Mouse (Mus musculus) myocyte (in vitro differentiated cells): Measurements from ENCODE around the gene Unc79.

ENCODE experiments used
- CEBPB ChIP-seq: IDR thresholded peaks from 2 replicates; pipeline ENCODE4 v1.6.1; 2011; ENCODE audit warnings: mild to moderate bottlenecking, moderate library complexity; ENCODE audit not compliant: poor library complexity, insufficient read depth, severe bottlenecking
- E2F4 ChIP-seq: IDR thresholded peaks from one replicate; pipeline ENCODE4 v1.6.1; 2011; ENCODE audit warnings: mild to moderate bottlenecking, control low read depth, moderate library complexity; ENCODE audit not compliant: insufficient read depth
- MAX ChIP-seq: IDR thresholded peaks from one replicate; pipeline ENCODE4 v1.6.1; 2011; ENCODE audit warnings: low read depth, mild to moderate bottlenecking, control low read depth
- MYOD1 ChIP-seq, 3 experiments: IDR thresholded peaks; one replicate each; pipeline ENCODE4 v1.6.1; 2011; ENCODE audit warnings: control low read depth in 2 of 3, low read depth in 2 of 3, mild to moderate bottlenecking in 2 of 3, moderate library complexity in 1 of 3; ENCODE audit not compliant: insufficient read length in 2 of 3, control insufficient read depth in 1 of 3
- MYOG ChIP-seq, 3 experiments: IDR thresholded peaks; one replicate each; pipeline ENCODE4 v1.6.1; 2011; ENCODE audit warnings: control low read depth in 2 of 3, low read depth in 2 of 3, mild to moderate bottlenecking in 2 of 3; ENCODE audit not compliant: insufficient read length in 2 of 3, control insufficient read depth in 1 of 3, insufficient read depth in 1 of 3
- POLR2A ChIP-seq: IDR thresholded peaks from one replicate; pipeline ENCODE4 v1.6.1; 2011; ENCODE audit warnings: low read depth, mild to moderate bottlenecking, control low read depth, moderate library complexity; ENCODE audit not compliant: insufficient read length
- POLR2AphosphoS2 ChIP-seq: IDR thresholded peaks from one replicate; pipeline ENCODE4 v1.6.1; 2011; ENCODE audit warnings: low read depth, control low read depth; ENCODE audit not compliant: insufficient read length
- REST ChIP-seq: IDR thresholded peaks from one replicate; pipeline ENCODE4 v1.6.1; 2011; ENCODE audit warnings: mild to moderate bottlenecking, control low read depth, moderate library complexity; ENCODE audit not compliant: insufficient read depth, insufficient read length
- TCF12 ChIP-seq: IDR thresholded peaks from one replicate; pipeline ENCODE4 v1.6.1; 2011; ENCODE audit warnings: mild to moderate bottlenecking, control low read depth; ENCODE audit not compliant: poor library complexity, insufficient read depth, severe bottlenecking
- TCF3 ChIP-seq: IDR thresholded peaks from one replicate; pipeline ENCODE4 v1.6.1; 2011; ENCODE audit warnings: low read depth, control low read depth; ENCODE audit not compliant: insufficient read length
- USF1 ChIP-seq: IDR thresholded peaks from one replicate; pipeline ENCODE4 v1.6.1; 2011; ENCODE audit warnings: low read depth, mild to moderate bottlenecking, control low read depth, moderate library complexity

DNA sequence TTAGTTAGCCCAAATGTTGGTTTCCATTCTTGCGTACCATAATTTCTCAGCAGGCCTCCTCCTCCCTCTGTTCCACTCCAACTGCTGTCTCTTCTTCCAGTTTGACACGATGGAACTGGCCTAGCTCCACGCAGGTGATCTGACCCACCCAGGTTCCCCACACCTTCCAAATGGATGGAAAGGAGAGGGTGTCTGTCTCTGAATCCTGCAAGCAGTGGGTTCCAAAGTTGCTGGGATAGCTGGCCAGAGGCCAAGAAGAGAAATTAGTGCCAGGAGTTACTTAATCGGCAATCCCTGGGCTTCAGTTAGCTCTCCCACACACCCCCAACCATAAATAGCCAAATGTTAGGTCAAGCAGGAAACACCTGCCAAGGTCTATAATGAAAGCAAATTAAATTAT lies 212.1 kb downstream of the Unc79 start:
- no peak for TF ChIP-seq USF1
- TF ChIP-seq MYOG (IDR thresholded peaks at IDR 0.05; ENCODE audit: control insufficient read depth in 1 of 3, insufficient read depth in 1 of 3, insufficient read length in 2 of 3, low read depth in 2 of 3), result no peak
- no peak for TF ChIP-seq POLR2A
- TF ChIP-seq TCF12, result no peak
- no peak for TF ChIP-seq CEBPB
- no peak for TF ChIP-seq E2F4
- TF ChIP-seq POLR2AphosphoS2, result no peak
- no peak for TF ChIP-seq MYOD1 (IDR thresholded peaks at IDR 0.05; ENCODE audit: control insufficient read depth in 1 of 3, insufficient read length in 2 of 3, low read depth in 2 of 3)
- no peak for TF ChIP-seq MAX
- TF ChIP-seq REST, result no peak
- no peak for TF ChIP-seq TCF3
